Mouse (Mus musculus) spleen, postnatal 36 days (tissue): ENCODE measurements around the gene Sh3bgrl2.

ENCODE experiments used
- DNase-seq, 2 experiments: peaks; one replicate each; pipeline ENCODE4 v3.0.0; 2022; ENCODE audit warnings: low spot score in 2 of 2, mixed read lengths in 1 of 2

The Sh3bgrl2 gene

DNA sequence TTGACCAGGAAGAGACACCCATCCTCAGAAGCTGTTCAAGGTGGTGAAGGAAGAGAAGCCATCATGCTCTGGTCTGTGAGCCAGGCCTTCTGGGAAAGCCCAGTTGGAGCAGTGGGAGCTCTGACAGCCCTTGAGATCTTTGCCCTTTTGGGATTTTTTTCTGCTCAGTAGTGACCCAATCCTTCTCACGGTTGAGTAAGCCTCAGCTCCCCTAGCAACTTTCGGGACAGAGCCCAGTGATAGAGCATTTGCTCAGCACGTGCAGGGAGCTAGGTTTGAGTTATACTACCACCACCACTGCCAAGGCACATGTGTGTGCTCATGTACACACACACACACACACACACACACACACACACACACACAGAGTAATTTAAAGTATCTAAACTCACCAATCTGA, 131.5 kb downstream of the Sh3bgrl2 start:
- DNase-seq = no peak

GRCm38 (mm10) chr9:83681661-83682655, 133.8 kb downstream of the Sh3bgrl2 start:
- DNase-seq = peak; percentile 24 to 41

GRCm38 (mm10) chr9:83686511-83687100, 138.5 kb downstream of the Sh3bgrl2 start:
- no peak for DNase-seq

GRCm38 (mm10) chr9:83687904-83688303, 139.8 kb downstream of the Sh3bgrl2 start:
- DNase-seq = no peak
